Mouse (Mus musculus) liver, embryonic 13.5 days (tissue): Measurements from ENCODE around the gene Pde8a. TPM values are rescaled to one million over a fixed set of nuclear protein-coding genes. Genes with fewer than 3 reads are reported as not detected.

Experiments used
- ATAC-seq: fragments of 200-750 bp; cut with Nextera tagmentation; 2 replicates; pipeline ENCODE4 v1.8.0; 2017; ENCODE audit warnings: low read depth, mild to moderate bottlenecking, moderate number of reproducible peaks, moderate library complexity
- DNase-seq: peaks from one replicate; pipeline ENCODE4 v3.0.0; 2022
- H3K27ac ChIP-seq: fragments of 300-500 bp; sonication (generic); 2 replicates; pipeline ENCODE4 v1.5.1; 2015; ENCODE audit warnings: moderate library complexity, mild to moderate bottlenecking, inconsistent platforms
- H3K27me3 ChIP-seq: fragments of 300-500 bp; sonication (generic); 2 replicates; pipeline ENCODE4 v1.6.1; 2015; ENCODE audit warnings: mild to moderate bottlenecking, inconsistent platforms
- H3K36me3 ChIP-seq: fragments of 300-500 bp; sonication (generic); 2 replicates; pipeline ENCODE4 v1.6.1; 2015; ENCODE audit warnings: mild to moderate bottlenecking, inconsistent platforms
- H3K4me1 ChIP-seq: fragments of 300-500 bp; sonication (generic); replicated peaks from 2 replicates; pipeline ENCODE4 v1.6.1; 2015; ENCODE audit warnings: inconsistent platforms
- H3K4me2 ChIP-seq: fragments of 300-500 bp; sonication (generic); 2 replicates; pipeline ENCODE4 v1.6.1; 2015; ENCODE audit warnings: inconsistent platforms, mild to moderate bottlenecking, moderate library complexity
- H3K4me3 ChIP-seq: fragments of 300-500 bp; sonication (generic); replicated peaks from 2 replicates; pipeline ENCODE4 v1.5.1; 2015; ENCODE audit warnings: mild to moderate bottlenecking, inconsistent platforms
- H3K9ac ChIP-seq: fragments of 300-500 bp; sonication (generic); 2 replicates; pipeline ENCODE4 v1.6.1; 2015; ENCODE audit warnings: mild to moderate bottlenecking, inconsistent platforms
- H3K9me3 ChIP-seq: fragments of 300-500 bp; sonication (generic); replicated peaks from 2 replicates; pipeline ENCODE4 v1.6.1; 2016; ENCODE audit warnings: inconsistent platforms
- WGBS: fragments of 180-500 bp; shearing (Covaris S2); methylation state at CpG from one replicate; pipeline ENCODE4 v1.1.7; 2015; ENCODE audit not compliant: insufficient replicate concordance; 5-methylcytosine and 5-hydroxymethylcytosine counted together
- polyA plus RNA-seq: library from polyadenylated mRNA; unstranded; fragments of >200 nt; fragmentation: Nextera tagmentation; extraction: Ambion mirVana; gene quantifications from 2 replicates; pipeline ENCODE4 v1.2.1, GENCODE M21; 2015

Gene Pde8a
- polyA plus RNA-seq, 1 experiment from 2014 or later, result 1.2 TPM

DNA sequence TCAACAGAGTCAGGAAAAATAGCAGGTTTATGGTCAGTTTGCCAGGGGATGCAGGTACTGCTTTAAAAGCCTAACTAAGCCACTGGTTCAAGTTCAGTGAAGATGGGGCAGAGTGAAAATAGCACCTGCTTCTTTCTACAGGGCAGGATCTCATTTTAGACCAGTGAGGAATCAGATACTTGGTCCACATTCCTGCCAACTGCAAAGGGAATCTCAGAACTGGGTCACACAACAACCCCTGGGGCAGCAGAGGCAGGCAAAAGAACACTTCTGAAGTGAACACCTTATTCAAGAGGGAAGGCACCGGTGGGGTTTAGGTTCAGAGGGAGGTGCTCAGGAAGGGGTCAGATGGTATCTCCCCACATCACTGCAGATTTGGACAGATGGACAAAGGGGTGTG lies 143.0 kb downstream of the Pde8a start:
- Histone ChIP-seq H3K9me3 (no peaks in the 10 kb centered on the region), H3K27me3 (0 out of 2 replicates have a peak, but pooled peaks cover 8% of the 10 kb centered on the region), H3K4me2 (no peak overlapping the region), H3K36me3 (no peaks in the 10 kb centered on the region), H3K9ac (no peak overlapping the region), H3K4me3 (no peak overlapping the region), H3K4me1 (no peaks in the 10 kb centered on the region), H3K27ac (no peak overlapping the region)
- WGBS, result 54% methylated on average over 1 of the region's 1 CpGs
- no peak for ATAC-seq
- no peak for DNase-seq

DNA sequence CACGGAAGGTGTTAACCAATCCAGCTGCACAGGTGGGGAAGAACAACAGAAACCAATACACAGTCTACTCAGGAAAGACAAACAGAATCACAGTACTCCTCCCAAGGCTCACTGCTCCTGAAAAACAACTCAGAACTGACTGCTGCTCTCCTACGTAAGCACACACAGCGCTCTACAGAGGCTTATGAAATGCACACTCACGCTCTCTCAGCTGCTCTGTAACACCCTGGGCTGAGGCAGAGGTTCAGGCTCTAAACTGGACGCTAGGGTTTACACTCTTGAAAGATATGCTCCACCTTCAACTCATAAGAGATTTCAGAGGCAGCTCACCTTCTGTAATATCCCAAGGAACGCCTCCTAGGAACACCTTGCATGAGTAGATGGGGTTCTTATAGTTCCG lies 143.6 kb downstream of the Pde8a start:
- WGBS, result 64% methylated on average over 7 of the region's 7 CpGs
- no peaks in the 10 kb centered on the region for H3K36me3 ChIP-seq
- no peak overlapping the region for H3K9ac ChIP-seq
- no peak for DNase-seq
- H3K27ac ChIP-seq, result no peak overlapping the region
- H3K9me3 ChIP-seq, result no peaks in the 10 kb centered on the region
- H3K4me2 ChIP-seq, result no peak overlapping the region
- H3K4me1 ChIP-seq, result no peaks in the 10 kb centered on the region
- H3K27me3 ChIP-seq, result 0 out of 2 replicates have a peak, but pooled peaks cover 8% of the 10 kb centered on the region
- no peak overlapping the region for H3K4me3 ChIP-seq
- no peak for ATAC-seq

DNA sequence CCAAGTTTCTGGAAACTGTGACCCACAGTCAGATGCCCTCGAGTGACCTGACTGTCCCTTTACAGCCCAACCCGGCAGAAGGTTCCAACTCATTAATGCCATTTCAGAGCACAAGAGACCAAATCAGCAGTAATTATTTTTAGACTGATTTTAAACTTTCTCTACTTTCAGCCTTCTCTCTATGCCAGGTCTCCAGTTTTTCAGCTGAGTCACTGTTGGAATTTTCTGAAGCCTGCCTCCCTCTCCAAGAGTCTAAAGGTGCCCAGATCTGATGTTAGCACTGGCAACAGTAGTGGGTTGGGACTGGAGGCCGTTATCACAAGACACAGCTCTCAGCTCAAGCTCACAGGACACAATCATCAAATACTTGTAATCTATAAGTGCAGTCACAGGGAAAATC lies 154.6 kb downstream of the Pde8a start:
- WGBS, result 51% methylated on average over 3 of the region's 3 CpGs
- no peak overlapping the region for H3K4me2 ChIP-seq
- H3K4me1 ChIP-seq, result 0 out of 2 replicates have a peak, but pooled peaks cover 3% of the 10 kb centered on the region
- no peaks in the 10 kb centered on the region for H3K9me3 ChIP-seq
- H3K36me3 ChIP-seq, result no peaks in the 10 kb centered on the region
- DNase-seq (no peak), ATAC-seq (no peak)
- 0 out of 2 replicates have a peak, but pooled peaks cover 12% of the 10 kb centered on the region for H3K27me3 ChIP-seq
- H3K4me3 ChIP-seq, result no peak overlapping the region
- no peak overlapping the region for H3K27ac ChIP-seq
- H3K9ac ChIP-seq, result no peak overlapping the region

DNA sequence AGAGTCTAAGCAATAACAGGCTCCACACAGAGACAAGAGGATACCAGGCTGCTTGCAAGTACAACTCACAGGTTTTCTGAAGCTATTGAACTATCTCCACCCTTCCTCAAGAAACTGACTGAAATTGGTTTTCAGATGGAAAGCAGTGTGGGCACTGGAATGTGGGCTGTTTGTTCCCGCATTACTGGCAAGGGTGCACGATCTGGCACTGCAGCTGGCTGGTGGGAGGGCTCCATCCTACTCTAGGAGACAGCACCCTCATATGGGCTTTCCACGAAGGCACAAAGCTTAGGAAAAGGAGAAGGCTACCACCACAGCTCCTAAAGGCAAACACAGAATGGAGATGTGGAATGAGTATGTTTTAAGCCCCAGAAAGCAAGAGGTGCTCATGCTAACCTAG lies 156.3 kb downstream of the Pde8a start:
- Histone ChIP-seq H3K27me3 (0 out of 2 replicates have a peak, but pooled peaks cover 12% of the 10 kb centered on the region), H3K4me1 (0 out of 2 replicates have a peak, but pooled peaks cover 3% of the 10 kb centered on the region), H3K9me3 (no peaks in the 10 kb centered on the region), H3K36me3 (no peaks in the 10 kb centered on the region), H3K9ac (no peak overlapping the region), H3K4me3 (no peak overlapping the region), H3K27ac (no peak overlapping the region), H3K4me2 (no peak overlapping the region)
- ATAC-seq (no peak), DNase-seq (no peak)
- 43% methylated on average over 3 of the region's 3 CpGs for WGBS

DNA sequence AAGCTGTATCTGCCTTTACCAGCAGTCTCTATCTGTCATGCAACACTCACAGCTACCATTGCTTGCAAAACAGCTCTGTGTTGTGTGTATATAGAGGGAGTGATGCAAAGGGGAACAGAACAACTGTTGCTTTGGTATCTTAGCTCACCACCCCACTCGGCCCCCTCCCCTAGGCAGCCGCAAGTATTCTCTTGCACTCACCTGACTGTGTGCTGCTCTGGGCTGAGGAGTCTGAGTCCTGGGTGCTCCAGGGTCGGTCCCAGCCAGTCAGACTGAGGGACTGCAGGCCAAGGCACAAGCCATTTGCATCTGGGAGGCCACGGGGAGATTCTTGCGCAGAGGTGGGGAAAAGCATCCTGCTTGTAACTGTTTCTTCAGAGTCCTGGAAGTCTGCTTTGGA lies 158.4 kb downstream of the Pde8a start:
- Histone ChIP-seq H3K27ac (no peak overlapping the region), H3K36me3 (no peaks in the 10 kb centered on the region), H3K27me3 (0 out of 2 replicates have a peak, but pooled peaks cover 12% of the 10 kb centered on the region), H3K4me3 (no peak overlapping the region), H3K4me1 (0 out of 2 replicates have a peak, but pooled peaks cover 3% of the 10 kb centered on the region), H3K9ac (no peak overlapping the region), H3K4me2 (no peak overlapping the region), H3K9me3 (no peaks in the 10 kb centered on the region)
- no peak for DNase-seq
- ATAC-seq, result no peak
- WGBS, result 24% methylated on average over 5 of the region's 5 CpGs

DNA sequence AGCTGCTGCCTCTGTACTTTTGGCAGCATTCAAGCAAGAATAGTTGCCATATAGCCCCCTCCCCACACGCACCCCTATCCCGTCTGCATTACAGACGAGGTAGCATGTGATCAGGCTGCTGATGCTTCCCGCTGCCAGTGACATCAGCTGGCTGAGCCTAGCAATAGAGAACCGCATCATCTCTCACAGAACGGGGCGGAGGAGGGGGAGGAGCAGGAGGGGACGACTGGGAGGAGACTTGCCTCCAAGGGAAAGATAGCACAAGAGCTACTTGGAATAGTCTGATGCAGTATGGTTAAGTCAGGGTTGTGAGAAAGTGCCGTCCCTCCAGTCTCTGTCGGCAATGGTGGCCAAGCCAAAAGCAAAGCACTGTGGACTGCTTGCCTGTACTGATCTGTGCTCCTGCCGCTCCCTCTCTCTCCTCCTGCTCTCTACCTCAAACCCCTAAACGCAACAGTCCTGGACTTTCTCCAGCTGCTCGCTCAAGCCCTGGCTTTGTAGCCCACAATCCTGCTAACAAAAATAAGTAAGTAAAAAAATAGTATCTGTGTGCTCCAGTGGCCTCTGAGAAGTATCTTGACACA lies 159.0 kb downstream of the Pde8a start:
- no peak for ATAC-seq
- 10% methylated on average over 13 of the region's 13 CpGs for WGBS
- 0 out of 2 replicates have a peak, but pooled peaks cover 12% of the 10 kb centered on the region for H3K27me3 ChIP-seq
- no peak overlapping the region for H3K4me2 ChIP-seq
- no peaks in the 10 kb centered on the region for H3K9me3 ChIP-seq
- 0 out of 2 replicates have a peak, but pooled peaks cover 3% of the 10 kb centered on the region for H3K4me1 ChIP-seq
- no peak overlapping the region for H3K9ac ChIP-seq
- H3K36me3 ChIP-seq, result no peaks in the 10 kb centered on the region
- no peak for DNase-seq
- no peak overlapping the region for H3K27ac ChIP-seq
- no peak overlapping the region for H3K4me3 ChIP-seq

DNA sequence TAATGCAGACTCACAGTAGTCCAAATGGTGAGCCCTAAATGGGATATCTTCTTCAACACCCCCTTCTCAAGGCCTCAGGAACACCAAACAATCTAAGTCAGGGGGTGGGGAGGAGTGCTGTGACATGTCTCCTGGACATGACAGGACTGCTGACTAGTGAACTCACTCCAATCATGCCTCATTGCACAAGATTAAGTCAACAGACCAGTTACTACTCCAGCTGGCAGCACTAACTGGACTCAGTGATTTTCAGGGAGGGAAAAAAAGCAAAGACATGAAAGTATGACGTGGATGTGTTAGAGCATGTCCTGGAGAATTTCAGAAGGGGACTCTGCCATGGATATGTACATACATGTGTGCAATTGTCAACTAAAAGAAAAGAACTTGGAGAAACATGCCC lies 166.0 kb downstream of the Pde8a start:
- Histone ChIP-seq H3K27me3 (no peaks in the 10 kb centered on the region), H3K36me3 (no peaks in the 10 kb centered on the region), H3K4me3 (no peak overlapping the region), H3K4me2 (no peak overlapping the region), H3K27ac (no peak overlapping the region), H3K4me1 (no peaks in the 10 kb centered on the region), H3K9me3 (no peaks in the 10 kb centered on the region), H3K9ac (no peak overlapping the region)
- ATAC-seq (no peak), DNase-seq (no peak)
- 28% methylated on average over 1 of the region's 1 CpGs for WGBS

Other genes with a start within 250 kb of the Pde8a start
- 6.1 and 6.8 TPM in 2 replicates for gene Zfp592, start 219.9 kb upstream of the Pde8a start, polyA plus RNA-seq
- gene Alpk3, start 156.0 kb upstream of the Pde8a start, polyA plus RNA-seq, result 0.15 and 0.16 TPM in 2 replicates
- 0.54 and 0.75 TPM in 2 replicates for gene Slc28a1, start 98.8 kb upstream of the Pde8a start, polyA plus RNA-seq
- gene Rps17, start 131.7 kb downstream of the Pde8a start, polyA plus RNA-seq, result 979 and 995 TPM in 2 replicates
- 0.15 and 0.20 TPM in 2 replicates for gene Cpeb1, start 241.9 kb downstream of the Pde8a start, polyA plus RNA-seq